In the genomic region with DNA sequence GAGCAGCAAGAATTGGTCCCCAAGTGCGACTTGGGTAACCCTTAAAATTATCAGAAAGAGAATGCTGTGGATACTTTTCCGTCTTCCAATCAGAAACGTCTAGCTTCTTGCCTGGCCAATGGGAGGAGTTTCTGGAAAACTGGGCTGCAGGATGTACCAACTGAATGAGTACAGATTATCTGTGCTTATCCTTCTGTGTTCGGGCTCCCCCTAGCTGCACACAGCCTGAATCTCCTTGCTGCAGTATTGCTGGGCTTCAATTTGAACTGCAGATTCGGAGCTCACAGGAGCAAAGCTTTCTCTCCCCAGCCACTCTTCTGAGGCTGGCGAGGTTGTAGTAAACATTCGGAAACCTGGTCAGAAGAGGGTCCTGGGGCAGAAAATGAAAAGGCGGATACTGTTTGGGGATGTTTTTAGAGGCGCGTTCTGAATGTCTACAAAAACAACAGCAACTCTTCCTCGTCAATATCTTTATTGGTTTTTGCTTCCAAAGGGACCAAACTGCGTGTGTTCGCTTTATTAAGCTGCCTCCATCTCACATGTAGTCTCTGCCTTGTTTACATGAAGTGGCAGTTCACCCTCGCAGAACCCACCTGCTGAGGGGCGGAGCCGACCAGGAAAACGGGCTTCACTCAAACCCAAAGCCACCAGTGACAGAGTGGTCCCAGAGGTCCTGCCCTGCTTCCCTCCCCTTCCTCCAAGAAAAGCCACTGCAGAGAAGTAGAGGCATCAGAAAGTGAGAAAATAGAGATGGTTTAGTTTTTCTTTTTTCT, we compare ENCODE assay signal across 9 mouse cellular contexts.
A peak's percentile ranks its signal among the peaks of the same experiment; 100 is the strongest.
DNase-seq lines count a peak whose midpoint lies in the region; ATAC-seq and TF ChIP-seq lines count a peak whose summit lies in the region.
"Had no signal": no experiment of that assay in that cellular context is flagged by ENCODE, and none has a peak within 500 bp of the region (broad histone marks: within the 10 kb centered on the region; RNA-seq: fewer than 3 reads in every experiment).

No protein-coding gene starts in this region.

- ATAC-seq in megakaryocyte progenitor cell, adult 5-6 weeks (replicated peaks; ENCODE audit: poor library complexity): peak; percentile 39
- no peak for ATAC-seq in inflammation-experienced regulatory T-cells, adult 6 months

- DNase-seq in adipocyte (ENCODE audit: low spot score): peak; percentile 7
- peak; percentile 91 for DNase-seq in embryo, embryonic 10 days (ENCODE audit: low spot score)
- peak; percentile 63 for DNase-seq in gastrocnemius, postnatal 14 days
- peak; percentile 58 for DNase-seq in hindlimb bud, embryonic 11.5 days (ENCODE audit: extremely low spot score, low read depth, low spot score)
- DNase-seq in left cerebral cortex, adult 2 months (ENCODE audit: extremely low spot score in 1 of 2, low spot score in 2 of 2): peak; percentile 87 to 88
- DNase-seq in right cerebral cortex, postnatal 4 days: peak; percentile 86

- peak overlapping the region; percentile 74 for H3K27ac ChIP-seq in left cerebral cortex, adult 2 months

- intact Hi-C loops in gastrocnemius, postnatal 14 days (cut with DNase I; ENCODE audit: low total_unique reads): loop anchor here (5.0 kb wide), 1 partner anchor 226 kb away; no protein-coding TSS in a partner anchor
- intact Hi-C loops in left cerebral cortex, adult 2 months (cut with DNase I): loop anchor here (1.0 to 10.0 kb wide), 6 partner anchors 229 to 1863 kb away; partner anchors contain the start of gene Lsamp

- peak overlapping the region; percentile 46 for H3K4me3 ChIP-seq in left cerebral cortex, adult 2 months
- H3K4me3 ChIP-seq: erythroblast, embryonic 14.5 days had no signal

- peak; percentile 96 for TF ChIP-seq CTCF in left cerebral cortex, adult 2 months (IDR thresholded peaks at IDR 0.05)

Comparison
In these comparisons a context has a peak if more than half of its experiments do, and no peak if none do; other contexts are left out.
1. DNase-seq: peak in every context shown above with its lines; median percentile 91 in embryo, embryonic 10 days; 88 in left cerebral cortex, adult 2 months; 86 in right cerebral cortex, postnatal 4 days; 63 in gastrocnemius, postnatal 14 days; 58 in hindlimb bud, embryonic 11.5 days; 7 in adipocyte.